Mouse (Mus musculus): ENCODE data around the gene Abcg4. TPM values are rescaled to one million over a fixed set of nuclear protein-coding genes. Genes with fewer than 3 reads are reported as not detected.

The Abcg4 gene
- polyA plus RNA-seq, 1 experiment from 2014 or later, result 20.1 TPM

DNA sequence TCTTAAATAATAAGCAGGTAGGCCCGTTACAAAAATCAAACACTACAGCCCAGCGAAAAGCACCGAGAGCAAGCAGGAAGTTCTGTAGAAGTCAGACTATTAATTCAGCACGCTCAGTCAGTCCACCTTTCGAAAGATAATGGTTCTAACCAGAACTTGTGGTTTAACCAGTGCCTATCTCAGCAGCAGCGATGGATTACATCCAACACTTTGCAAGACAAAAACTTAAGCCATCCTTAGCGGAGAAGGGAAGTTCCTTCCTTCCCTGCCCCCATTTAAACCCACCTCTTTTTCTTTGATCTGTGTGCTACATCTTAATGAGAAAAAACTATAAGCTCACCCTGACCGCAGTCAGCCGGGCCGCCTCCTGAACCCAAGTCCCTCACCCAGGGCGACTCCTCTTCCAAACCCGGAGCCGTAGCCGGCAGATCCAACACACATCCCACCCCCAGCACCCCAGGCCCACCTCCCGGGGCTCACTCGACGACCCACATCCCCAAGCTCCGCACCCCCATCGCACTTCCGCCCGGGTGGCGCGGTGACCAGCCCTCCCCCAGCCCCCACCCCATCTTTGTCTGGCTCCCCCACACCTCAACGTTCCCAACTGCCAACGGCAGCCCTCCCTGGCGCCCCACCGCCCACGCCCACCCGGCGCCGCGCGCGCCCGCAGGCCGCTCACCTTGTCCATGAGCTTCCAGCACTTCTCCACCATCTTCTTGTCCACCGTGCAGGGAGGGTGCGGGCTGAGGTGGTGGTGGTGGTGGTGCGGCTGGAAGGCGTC lies 55.2 kb downstream of the Abcg4 start:
- Histone ChIP-seq H3K9me3 (ENCODE audit: control insufficient read depth, low read length) (no peaks in the 10 kb centered on the region), H3K36me3 (ENCODE audit: control insufficient read depth, insufficient read depth, low read length) (no peaks in the 10 kb centered on the region), H3K4me2 (ENCODE audit: low read length) (peak overlapping the region; percentile 81), H3K4me1 (ENCODE audit: control insufficient read depth, insufficient read depth, low read length) (peaks cover 14% of the 10 kb centered on the region), H3K27ac (replicated peaks; ENCODE audit: low read depth, low read length) (peak overlapping the region; percentile 96), H3K4me3 (replicated peaks; ENCODE audit: low read depth, low read length) (peak overlapping the region; percentile 84), H3K27me3 (ENCODE audit: control insufficient read depth, insufficient read depth, low read length) (no peaks in the 10 kb centered on the region), H3K9ac (replicated peaks; ENCODE audit: low read length) (peak overlapping the region; percentile 90)
- WGBS, result under 1% methylated on average over 40 of the region's 40 CpGs
- ATAC-seq (ENCODE audit: low FRiP score, low TSS enrichment) (peak; percentile 84), DNase-seq (no peak)

DNA sequence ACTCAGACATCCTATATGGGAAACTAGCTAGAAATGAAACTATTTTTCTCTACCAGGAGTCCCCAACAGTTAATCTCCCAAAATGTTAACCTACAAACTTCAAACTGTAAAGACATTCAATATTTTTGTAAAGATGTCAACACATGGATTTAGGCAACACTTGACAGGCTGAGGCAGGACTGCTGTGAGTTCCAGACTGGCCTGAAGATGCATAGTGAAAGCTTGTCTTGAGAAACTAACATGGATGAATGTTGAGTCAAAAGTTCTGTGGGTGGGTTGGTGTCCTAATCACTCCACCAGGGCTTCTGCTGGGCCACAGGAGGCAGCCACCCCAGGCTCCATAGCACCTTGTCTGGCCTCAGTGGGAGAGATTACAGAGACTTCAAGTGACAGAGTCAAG lies 56.8 kb downstream of the Abcg4 start:
- no peaks in the 10 kb centered on the region for H3K27me3 ChIP-seq (ENCODE audit: control insufficient read depth, insufficient read depth, low read length)
- no peak overlapping the region for H3K9ac ChIP-seq (replicated peaks; ENCODE audit: low read length)
- no peaks in the 10 kb centered on the region for H3K9me3 ChIP-seq (ENCODE audit: control insufficient read depth, low read length)
- peak overlapping the region; percentile 81 for H3K4me2 ChIP-seq (ENCODE audit: low read length)
- H3K4me1 ChIP-seq (ENCODE audit: control insufficient read depth, insufficient read depth, low read length), result peaks cover 14% of the 10 kb centered on the region
- H3K36me3 ChIP-seq (ENCODE audit: control insufficient read depth, insufficient read depth, low read length), result no peaks in the 10 kb centered on the region
- H3K27ac ChIP-seq (replicated peaks; ENCODE audit: low read depth, low read length), result no peak overlapping the region
- ATAC-seq (ENCODE audit: low FRiP score, low TSS enrichment) (no peak), DNase-seq (no peak)
- H3K4me3 ChIP-seq (replicated peaks; ENCODE audit: low read depth, low read length), result 0 out of 2 replicates have a peak overlapping the region, but pooled peaks have one; percentile 84

DNA sequence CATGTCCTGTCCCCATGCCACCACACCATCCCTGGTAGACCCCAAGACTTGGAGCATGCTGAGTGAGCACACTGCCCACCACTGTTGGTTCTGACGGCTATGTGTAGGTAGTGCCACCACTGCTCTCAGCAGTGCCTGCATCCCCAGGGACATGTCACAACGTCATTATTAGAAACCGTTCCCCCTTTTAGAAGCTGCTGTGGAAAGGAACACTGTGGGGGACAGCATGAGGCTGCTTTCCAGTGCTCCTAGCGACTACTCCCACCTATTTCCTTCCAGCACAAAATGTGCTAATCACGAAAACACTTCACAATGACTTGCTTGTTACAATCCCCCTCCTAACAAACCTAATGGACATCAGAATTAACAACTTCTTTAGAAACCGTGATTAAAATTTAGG lies 62.4 kb downstream of the Abcg4 start:
- Histone ChIP-seq H3K4me3 (replicated peaks; ENCODE audit: low read depth, low read length) (no peak overlapping the region), H3K9ac (replicated peaks; ENCODE audit: low read length) (no peak overlapping the region), H3K9me3 (ENCODE audit: control insufficient read depth, low read length) (no peaks in the 10 kb centered on the region), H3K27ac (replicated peaks; ENCODE audit: low read depth, low read length) (no peak overlapping the region), H3K36me3 (ENCODE audit: control insufficient read depth, insufficient read depth, low read length) (no peaks in the 10 kb centered on the region), H3K4me1 (ENCODE audit: control insufficient read depth, insufficient read depth, low read length) (no peaks in the 10 kb centered on the region), H3K27me3 (ENCODE audit: control insufficient read depth, insufficient read depth, low read length) (no peaks in the 10 kb centered on the region), H3K4me2 (ENCODE audit: low read length) (no peak overlapping the region)
- DNase-seq, result no peak
- WGBS, result 65% methylated on average over 6 of the region's 6 CpGs
- no peak for ATAC-seq (ENCODE audit: low FRiP score, low TSS enrichment)

Small RNA genes within 50 kb of the gene (microRNA-seq; reads per million reads assigned to microRNA genes)
- not detected for gene Gm44335

Other genes starting within 250 kb of the Abcg4 start
- 1.6 and 1.8 TPM in 2 replicates for gene Thy1, start 245.2 kb downstream of the Abcg4 start, polyA plus RNA-seq (2014; fragmentation: Nextera tagmentation; extraction: Ambion mirVana)
- gene Usp2, start 221.6 kb downstream of the Abcg4 start, polyA plus RNA-seq (2014; fragmentation: Nextera tagmentation; extraction: Ambion mirVana), result 6.6 and 9.4 TPM in 2 replicates
- 0.09 and 0.11 TPM in 2 replicates for gene Mfrp, start 186.9 kb downstream of the Abcg4 start, polyA plus RNA-seq (2014; fragmentation: Nextera tagmentation; extraction: Ambion mirVana)
- 3.7 and 4.0 TPM in 2 replicates for gene C1qtnf5, start 181.4 kb downstream of the Abcg4 start, polyA plus RNA-seq (2014; fragmentation: Nextera tagmentation; extraction: Ambion mirVana)
- 0.11 and 0.12 TPM in 2 replicates for gene Gm49380, start 175.1 kb downstream of the Abcg4 start, polyA plus RNA-seq (2014; fragmentation: Nextera tagmentation; extraction: Ambion mirVana)
- 25.7 and 29.9 TPM in 2 replicates for gene Rnf26, start 175.1 kb downstream of the Abcg4 start, polyA plus RNA-seq (2014; fragmentation: Nextera tagmentation; extraction: Ambion mirVana)
- 6.1 and 13.2 TPM in 2 replicates for gene Mcam, start 154.1 kb downstream of the Abcg4 start, polyA plus RNA-seq (2014; fragmentation: Nextera tagmentation; extraction: Ambion mirVana)
- gene Cbl, start 54.6 kb downstream of the Abcg4 start, polyA plus RNA-seq (2014; fragmentation: Nextera tagmentation; extraction: Ambion mirVana), result 20.1 and 27.6 TPM in 2 replicates
- gene Ccdc153, start 47.9 kb downstream of the Abcg4 start, polyA plus RNA-seq (2014; fragmentation: Nextera tagmentation; extraction: Ambion mirVana), result not detected in 2 replicates
- gene Pdzd3, start 37.1 kb downstream of the Abcg4 start, polyA plus RNA-seq (2014; fragmentation: Nextera tagmentation; extraction: Ambion mirVana), result 0.49 and 0.57 TPM in 2 replicates
- 3.7 and 3.9 TPM in 2 replicates for gene Nlrx1, start 20.0 kb downstream of the Abcg4 start, polyA plus RNA-seq (2014; fragmentation: Nextera tagmentation; extraction: Ambion mirVana)
- gene Hinfp, start 17.1 kb upstream of the Abcg4 start, polyA plus RNA-seq (2014; fragmentation: Nextera tagmentation; extraction: Ambion mirVana), result 15.9 and 24.7 TPM in 2 replicates
- gene C2cd2l, start 31.7 kb upstream of the Abcg4 start, polyA plus RNA-seq (2014; fragmentation: Nextera tagmentation; extraction: Ambion mirVana), result 25.2 and 25.5 TPM in 2 replicates
- gene Dpagt1, start 37.4 kb upstream of the Abcg4 start, polyA plus RNA-seq (2014; fragmentation: Nextera tagmentation; extraction: Ambion mirVana), result 37.0 and 40.5 TPM in 2 replicates
- 98.1 and 128 TPM in 2 replicates for gene H2afx, start 46.1 kb upstream of the Abcg4 start, polyA plus RNA-seq (2014; fragmentation: Nextera tagmentation; extraction: Ambion mirVana)
- 53.5 and 64.7 TPM in 2 replicates for gene Hmbs, start 55.6 kb upstream of the Abcg4 start, polyA plus RNA-seq (2014; fragmentation: Nextera tagmentation; extraction: Ambion mirVana)
- gene Vps11, start 73.1 kb upstream of the Abcg4 start, polyA plus RNA-seq (2014; fragmentation: Nextera tagmentation; extraction: Ambion mirVana), result 34.4 and 36.7 TPM in 2 replicates
- 18.2 and 27.1 TPM in 2 replicates for gene Hyou1, start 90.9 kb upstream of the Abcg4 start, polyA plus RNA-seq (2014; fragmentation: Nextera tagmentation; extraction: Ambion mirVana)
- gene Slc37a4, start 108.2 kb upstream of the Abcg4 start, polyA plus RNA-seq (2014; fragmentation: Nextera tagmentation; extraction: Ambion mirVana), result 42.9 and 46.8 TPM in 2 replicates
- gene Rps25, start 118.5 kb upstream of the Abcg4 start, polyA plus RNA-seq (2014; fragmentation: Nextera tagmentation; extraction: Ambion mirVana), result 1,282 and 1,427 TPM in 2 replicates
- 329 and 359 TPM in 2 replicates for gene Trappc4, start 119.0 kb upstream of the Abcg4 start, polyA plus RNA-seq (2014; fragmentation: Nextera tagmentation; extraction: Ambion mirVana)
- gene Ccdc84, start 130.0 kb upstream of the Abcg4 start, polyA plus RNA-seq (2014; fragmentation: Nextera tagmentation; extraction: Ambion mirVana), result 33.3 and 36.4 TPM in 2 replicates
- not detected in 2 replicates for gene Foxr1, start 152.5 kb upstream of the Abcg4 start, polyA plus RNA-seq (2014; fragmentation: Nextera tagmentation; extraction: Ambion mirVana)
- not detected in 2 replicates for gene Upk2, start 166.4 kb upstream of the Abcg4 start, polyA plus RNA-seq (2014; fragmentation: Nextera tagmentation; extraction: Ambion mirVana)
- 12.6 and 14.9 TPM in 2 replicates for gene Bcl9l, start 194.2 kb upstream of the Abcg4 start, polyA plus RNA-seq (2014; fragmentation: Nextera tagmentation; extraction: Ambion mirVana)

Measured in midbrain, embryonic 14.5 days (tissue).